Mouse (Mus musculus): ENCODE data around the gene Gm648.
"Not testable (repeated sequence)": the region's sequence is repeated elsewhere in the genome, so short reads cannot be mapped to it uniquely, and the experiment has no call there.

The Gm648 gene

GRCm38 (mm10) chrX:56549506-56549905, at the start of gene Gm648:
Gene Gm648 (minus strand): TSS chrX:56549606.
- DNase-seq = no peak

GRCm38 (mm10) chrX:56597887-56598640, 48.7 kb upstream of the Gm648 start, which contains the start of gene Mmgt1:
Gene Mmgt1 (minus strand): TSS chrX:56598069.
- DNase-seq = peak; percentile 100

- no peak for DNase-seq
These were observed 47.9 kb upstream of the Gm648 start for GRCm38 (mm10) chrX:56597219-56597886.

- no peak for DNase-seq
These were observed 28.8 kb upstream of the Gm648 start for GRCm38 (mm10) chrX:56578200-56578599.

GRCm38 (mm10) chrX:56572465-56572864, 23.1 kb upstream of the Gm648 start:
- no peak for DNase-seq

GRCm38 (mm10) chrX:56553584-56553983, 4.2 kb upstream of the Gm648 start:
- DNase-seq = no peak

GRCm38 (mm10) chrX:56537162-56537561, 12.2 kb downstream of the Gm648 start:
- no peak for DNase-seq

GRCm38 (mm10) chrX:56531266-56531665, 18.1 kb downstream of the Gm648 start:
- DNase-seq = no peak

- not testable (repeated sequence) for DNase-seq
These were observed 25.0 kb downstream of the Gm648 start, which contains the start of gene Gm10477 for GRCm38 (mm10) chrX:56524442-56524841. Gene Gm10477 (plus strand): TSS chrX:56524742.

- peak; percentile 87 for DNase-seq
These were observed 52.2 kb downstream of the Gm648 start for GRCm38 (mm10) chrX:56497241-56497640.

Data from heart, adult 11 months (tissue).